Mouse (Mus musculus): ENCODE measurements at regions not wholly inside any gene's neighbourhood (a gene's known extent, or its start where the extent isn't known, plus 50 kb on each side); places are given as distances from the start of the nearest gene placed in this dataset.
A peak's percentile ranks its signal among the peaks of the same experiment; 100 is the strongest.

- DNase-seq (ENCODE audit: extremely low spot score in 1 of 2, low spot score in 2 of 2), result no peak
- no peak for TF ChIP-seq CTCF (IDR thresholded peaks at IDR 0.05)
- Histone ChIP-seq H3K4me3 (no peak overlapping the region), H3K27ac (no peak overlapping the region)
- intact Hi-C loops (cut with DNase I), result loop anchor here (5.0 kb wide), 2 partner anchors 143 to 168 kb away; no protein-coding TSS in a partner anchor
Observed at GRCm38 (mm10) chr10:70373836-70374235, 66.4 kb upstream of the Fam13c start.

GRCm38 (mm10) chr10:70374726-70375125, 65.6 kb upstream of the Fam13c start:
- no peak for TF ChIP-seq CTCF (IDR thresholded peaks at IDR 0.05)
- Histone ChIP-seq H3K27ac (no peak overlapping the region), H3K4me3 (no peak overlapping the region)
- intact Hi-C loops (cut with DNase I), result loop anchor here (5.0 kb wide), 2 partner anchors 143 to 168 kb away; no protein-coding TSS in a partner anchor
- no peak for DNase-seq (ENCODE audit: extremely low spot score in 1 of 2, low spot score in 2 of 2)

GRCm38 (mm10) chr10:70380041-70380651, 60.1 kb upstream of the Fam13c start:
- peak in 1 of 2 experiments; percentile 20 for DNase-seq (ENCODE audit: extremely low spot score in 1 of 2, low spot score in 2 of 2)
- peak overlapping the region; percentile 75 for H3K27ac ChIP-seq
- H3K4me3 ChIP-seq, result no peak overlapping the region
- TF ChIP-seq CTCF (IDR thresholded peaks at IDR 0.05), result no peak
- intact Hi-C loops (cut with DNase I), result no loop called here

- no peak for TF ChIP-seq CTCF (IDR thresholded peaks at IDR 0.05)
- no peak overlapping the region for H3K27ac ChIP-seq
- no peak for DNase-seq (ENCODE audit: extremely low spot score in 1 of 2, low spot score in 2 of 2)
- no peak overlapping the region for H3K4me3 ChIP-seq
- intact Hi-C loops (cut with DNase I), result no loop called here
Observed at GRCm38 (mm10) chr10:70384689-70385088, 55.6 kb upstream of the Fam13c start.

GRCm38 (mm10) chr10:70387729-70388128, 52.6 kb upstream of the Fam13c start:
- DNase-seq (ENCODE audit: extremely low spot score in 1 of 2, low spot score in 2 of 2), result no peak
- no peak overlapping the region for H3K27ac ChIP-seq
- intact Hi-C loops (cut with DNase I), result no loop called here
- no peak overlapping the region for H3K4me3 ChIP-seq
- peak; percentile 21 for TF ChIP-seq CTCF (IDR thresholded peaks at IDR 0.05)

Data from left cerebral cortex, adult 2 months (tissue).